Mouse (Mus musculus): ENCODE data around the gene Stard13.
A peak's percentile ranks its signal among the peaks of the same experiment; 100 is the strongest.

The Stard13 gene

GRCm38 (mm10) chr5:151106841-151107240 is 126.8 kb downstream of the Stard13 start:
- DNase-seq (ENCODE audit: low read depth, low spot score): no peak

DNA sequence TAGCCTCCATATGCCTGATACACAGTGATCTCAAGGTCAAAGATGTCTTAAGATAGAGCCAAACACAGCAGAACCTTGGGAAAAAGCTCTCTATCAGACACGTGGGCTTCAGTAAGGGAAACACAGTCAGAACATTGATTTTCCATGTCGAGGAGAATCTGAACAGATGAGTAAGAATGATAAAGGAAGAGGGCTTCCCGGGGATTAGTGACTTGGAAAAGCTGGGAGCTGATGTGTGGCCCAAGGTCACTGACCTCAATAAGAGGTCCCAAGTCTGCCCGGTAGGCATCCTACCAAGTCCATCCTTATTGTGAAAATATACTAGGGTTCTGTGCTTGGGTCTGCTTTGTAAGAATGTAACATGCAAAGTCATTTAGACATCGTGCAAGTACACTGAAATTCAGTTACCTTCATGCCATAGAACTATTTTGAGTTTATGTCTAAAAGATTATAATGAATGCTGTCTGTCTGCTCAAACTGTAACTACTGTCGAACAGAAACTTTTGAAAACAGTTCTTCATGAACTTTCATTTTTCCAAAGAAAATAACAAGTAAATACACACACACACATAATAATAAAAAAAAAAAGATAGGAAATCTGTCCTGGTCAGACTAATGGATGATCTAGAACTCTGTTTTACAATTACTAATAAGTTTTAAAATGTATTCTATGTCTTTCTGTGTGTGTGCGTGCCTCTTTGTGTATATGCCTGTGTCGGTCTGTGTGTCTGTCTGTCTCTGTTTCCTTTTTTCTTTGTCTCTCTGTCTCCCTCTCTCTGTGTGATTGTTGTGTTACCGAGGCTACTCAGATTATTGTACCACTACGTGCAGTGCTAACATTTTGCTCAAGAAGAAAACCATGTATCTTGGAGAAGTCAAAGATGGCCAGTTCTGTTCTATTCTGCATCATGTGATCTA is 128.3 kb downstream of the Stard13 start:
- no peak for DNase-seq (ENCODE audit: low read depth, low spot score)

DNA sequence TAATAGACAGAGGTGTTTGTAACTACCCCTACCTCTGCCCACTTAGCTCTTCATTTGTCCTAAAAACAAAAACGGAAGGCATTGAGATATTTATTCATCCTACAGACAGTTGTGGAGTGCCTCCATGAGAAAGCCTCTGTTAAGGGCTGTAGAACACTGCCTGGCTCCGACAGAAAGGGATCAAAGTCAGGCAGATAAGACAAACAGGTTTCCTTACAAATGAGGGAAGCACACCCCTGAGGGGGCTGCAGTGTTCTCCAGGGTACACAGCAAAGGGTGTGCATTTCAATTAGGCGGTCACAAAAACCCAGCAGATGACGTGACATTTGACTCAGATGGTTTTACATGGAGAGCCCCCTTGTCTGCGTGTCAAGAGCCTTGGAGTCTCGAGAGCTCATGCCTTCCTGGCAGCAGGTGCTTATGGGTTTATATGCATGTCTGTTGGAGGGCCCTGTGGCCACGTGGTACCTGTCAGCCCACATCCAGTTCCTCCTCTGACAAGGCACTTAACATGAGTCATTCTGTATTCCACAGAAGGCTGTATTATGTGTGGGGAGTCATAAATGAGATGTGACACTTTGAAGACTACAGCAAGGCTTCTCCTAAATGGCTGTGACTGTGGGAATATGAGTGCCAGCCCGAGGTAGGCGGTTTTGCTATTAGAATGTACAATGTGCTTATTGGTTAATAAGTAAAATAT is 129.1 kb downstream of the Stard13 start:
- DNase-seq (ENCODE audit: low read depth, low spot score): no peak

GRCm38 (mm10) chr5:151103284-151103683 is 130.4 kb downstream of the Stard13 start:
- no peak for DNase-seq (ENCODE audit: low read depth, low spot score)

DNA sequence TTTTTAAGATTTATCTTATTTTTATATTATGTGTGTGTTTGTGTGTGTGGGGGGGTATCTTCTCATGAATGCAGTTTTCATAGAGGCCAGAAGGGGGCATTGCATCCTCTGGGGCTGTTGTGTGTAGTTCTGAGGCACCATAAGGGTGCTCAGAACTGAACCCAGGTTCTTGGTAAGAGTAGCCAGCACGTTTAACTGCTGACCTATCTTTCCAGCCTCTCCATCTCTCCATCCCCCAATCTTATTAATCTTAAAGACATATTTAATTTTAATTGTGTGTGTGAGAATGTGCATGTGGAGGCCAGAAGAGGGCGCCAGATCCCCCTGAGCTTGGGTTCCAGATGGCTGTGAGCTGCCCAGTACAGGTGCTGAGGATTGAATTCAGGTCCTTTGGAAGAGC is 131.4 kb downstream of the Stard13 start:
- DNase-seq (ENCODE audit: low read depth, low spot score): peak; percentile 6

DNA sequence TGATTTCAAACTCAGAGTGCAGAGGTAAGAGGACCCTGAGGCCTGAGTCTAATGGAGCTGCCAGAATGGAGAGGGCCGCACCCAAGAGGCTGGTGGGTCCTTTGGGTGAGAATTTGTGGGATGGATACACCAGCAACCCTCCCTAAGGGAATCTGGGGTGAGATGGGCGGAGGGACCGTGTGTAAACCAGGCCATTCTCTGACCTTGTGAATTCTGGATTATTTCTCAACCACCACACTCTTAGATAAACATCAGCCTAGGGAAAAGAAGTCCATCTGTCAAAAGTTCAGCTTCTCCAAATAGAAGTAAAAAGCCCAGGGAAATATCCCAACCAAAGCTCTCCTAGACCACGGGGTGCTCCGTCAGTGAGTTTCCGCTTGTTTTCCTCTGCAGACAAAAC is 137.6 kb downstream of the Stard13 start:
- no peak for DNase-seq (ENCODE audit: low read depth, low spot score)

DNA sequence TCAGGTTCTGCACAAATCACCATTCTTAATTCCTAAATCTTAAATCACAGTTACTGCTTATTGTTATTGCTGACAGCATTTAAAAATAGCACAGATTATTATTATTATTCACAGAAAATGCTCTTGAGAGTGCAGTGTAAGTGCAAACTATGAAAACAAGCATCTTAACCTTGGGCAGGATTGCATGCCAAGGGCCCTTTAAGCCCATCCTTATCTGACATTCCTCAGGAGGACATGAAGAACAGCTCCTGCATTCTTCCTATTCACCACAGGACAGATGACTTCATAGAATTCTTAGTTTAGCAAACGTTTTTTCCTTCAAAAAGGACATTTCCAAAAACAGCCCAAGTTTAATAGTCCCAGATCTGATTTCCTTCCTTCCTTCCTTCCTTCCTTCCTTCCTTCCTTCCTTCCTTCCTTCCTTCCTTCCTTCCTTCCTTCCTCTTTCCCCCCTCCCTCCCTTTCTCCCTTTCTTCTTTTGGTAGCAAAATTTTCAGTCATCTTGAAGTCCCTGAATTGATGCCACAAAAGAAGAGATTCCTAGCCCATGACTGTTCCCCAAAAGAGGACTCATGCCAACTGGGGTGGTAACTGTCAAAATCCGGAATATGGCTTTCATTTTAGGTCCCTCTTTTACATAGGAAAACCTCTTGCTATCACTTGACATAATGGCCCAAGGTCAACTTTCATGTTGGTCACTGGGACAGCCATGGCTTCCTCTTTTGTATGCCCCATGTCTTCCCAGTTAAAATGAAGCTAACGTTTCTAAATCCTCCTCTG is 140.6 kb downstream of the Stard13 start:
- DNase-seq (ENCODE audit: low read depth, low spot score): no peak

GRCm38 (mm10) chr5:151090996-151091395 is 142.6 kb downstream of the Stard13 start:
- DNase-seq (ENCODE audit: low read depth, low spot score): no peak

- no peak for DNase-seq (ENCODE audit: low read depth, low spot score)
These were observed 144.4 kb downstream of the Stard13 start for GRCm38 (mm10) chr5:151089201-151089600.

DNA sequence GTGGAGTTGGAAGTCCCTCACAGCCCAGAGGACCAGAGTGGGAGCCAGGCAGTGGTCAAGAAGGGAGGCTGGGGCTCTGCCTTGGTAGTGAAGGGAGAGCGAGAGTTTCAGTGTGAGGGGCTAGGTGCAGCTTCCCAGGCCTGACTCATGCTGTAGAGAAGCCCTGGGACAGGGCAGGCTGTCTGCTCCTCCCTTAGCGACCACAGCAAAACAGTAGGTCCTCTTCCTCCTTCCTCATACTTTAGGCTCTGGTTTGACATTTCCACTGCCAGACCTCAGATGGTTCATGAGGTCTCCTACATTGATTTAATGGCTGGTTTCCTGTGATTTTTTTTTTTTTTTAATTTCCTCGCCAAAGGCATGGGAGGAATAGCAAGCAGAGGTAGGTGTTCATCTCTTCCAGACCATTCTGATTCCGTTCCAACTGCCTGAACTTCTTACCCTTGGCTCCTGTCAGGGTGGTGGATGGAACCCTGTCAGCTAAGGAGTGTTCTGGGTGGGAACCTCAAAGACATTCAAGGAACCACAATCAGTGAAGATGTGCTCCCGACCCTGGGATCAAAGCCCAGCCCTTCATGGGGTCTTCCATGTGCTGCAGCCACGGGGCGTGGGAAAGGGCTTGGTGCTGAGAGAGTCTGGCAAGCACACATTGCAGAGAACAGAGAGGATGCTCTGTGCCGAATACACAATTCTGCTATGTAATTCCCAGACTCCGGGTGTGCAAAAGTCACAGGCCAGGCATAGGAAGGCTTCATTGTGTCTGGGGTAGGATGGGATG is 147.0 kb downstream of the Stard13 start:
- DNase-seq (ENCODE audit: low read depth, low spot score): no peak

- no peak for DNase-seq (ENCODE audit: low read depth, low spot score)
These were observed 147.9 kb downstream of the Stard13 start for GRCm38 (mm10) chr5:151085749-151086148.

GRCm38 (mm10) chr5:151080276-151080675 is 153.4 kb downstream of the Stard13 start:
- DNase-seq (ENCODE audit: low read depth, low spot score): no peak

GRCm38 (mm10) chr5:151077953-151078352 is 155.7 kb downstream of the Stard13 start:
- DNase-seq (ENCODE audit: low read depth, low spot score): no peak

- DNase-seq (ENCODE audit: low read depth, low spot score): no peak
These were observed 156.7 kb downstream of the Stard13 start for GRCm38 (mm10) chr5:151076917-151077316.

DNA sequence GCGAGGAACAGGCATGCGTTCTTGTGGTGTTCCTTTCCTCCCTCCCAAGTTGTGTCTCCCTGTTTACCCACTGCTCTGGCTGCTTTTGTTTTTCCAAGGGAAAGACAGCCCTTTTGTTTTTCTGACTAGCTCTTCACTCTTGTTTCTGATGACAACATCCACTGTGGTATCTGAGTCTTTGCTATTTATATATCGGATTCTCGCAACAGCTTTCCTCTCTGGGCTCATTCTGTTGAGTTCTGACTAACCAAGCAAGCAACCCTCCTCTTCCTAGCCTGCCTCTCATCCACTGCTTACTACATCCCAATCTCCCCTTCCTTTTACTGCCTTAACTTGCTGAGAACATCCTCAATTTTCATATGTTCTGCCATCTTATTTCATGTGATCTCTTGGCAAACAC is 159.4 kb downstream of the Stard13 start:
- DNase-seq (ENCODE audit: low read depth, low spot score): no peak

DNA sequence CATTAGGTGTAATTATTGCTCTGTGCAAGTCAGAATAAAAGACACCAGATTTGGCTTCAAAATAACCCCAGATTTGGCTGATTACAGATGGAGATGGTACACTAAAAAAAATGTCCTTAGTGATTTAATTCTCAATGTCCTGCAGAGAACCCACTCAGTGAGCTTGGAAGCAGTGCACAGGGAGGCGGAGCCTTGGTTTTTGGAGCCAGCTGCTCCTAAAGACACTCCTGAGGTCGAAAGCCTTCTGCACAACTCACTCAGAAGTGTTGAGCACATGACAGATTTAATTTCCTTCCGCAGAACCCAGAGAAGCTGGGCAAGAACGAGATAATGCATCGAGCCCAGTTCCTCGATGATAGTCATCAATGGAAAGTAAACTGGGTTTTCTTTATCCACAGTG is 162.2 kb downstream of the Stard13 start:
- no peak for DNase-seq (ENCODE audit: low read depth, low spot score)

DNA sequence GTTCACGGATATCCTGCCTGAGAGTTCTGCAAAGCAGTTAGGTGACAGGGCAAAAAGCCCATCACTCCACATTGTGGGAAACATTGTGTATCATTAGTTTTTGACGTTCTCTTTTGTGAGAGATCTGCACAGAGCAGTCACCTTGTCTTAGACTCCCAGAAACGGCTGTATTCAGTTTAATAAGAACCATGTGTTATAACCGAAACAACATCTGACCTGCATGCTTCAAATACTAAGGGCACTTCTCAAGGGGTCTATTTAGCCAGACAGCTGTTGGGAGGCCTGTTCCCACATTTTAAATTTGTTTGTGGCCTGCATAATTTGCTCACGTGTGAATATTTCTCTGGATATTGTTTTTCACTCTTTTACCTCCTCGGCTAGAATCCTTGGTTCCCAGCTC is 162.7 kb downstream of the Stard13 start:
- no peak for DNase-seq (ENCODE audit: low read depth, low spot score)

DNA sequence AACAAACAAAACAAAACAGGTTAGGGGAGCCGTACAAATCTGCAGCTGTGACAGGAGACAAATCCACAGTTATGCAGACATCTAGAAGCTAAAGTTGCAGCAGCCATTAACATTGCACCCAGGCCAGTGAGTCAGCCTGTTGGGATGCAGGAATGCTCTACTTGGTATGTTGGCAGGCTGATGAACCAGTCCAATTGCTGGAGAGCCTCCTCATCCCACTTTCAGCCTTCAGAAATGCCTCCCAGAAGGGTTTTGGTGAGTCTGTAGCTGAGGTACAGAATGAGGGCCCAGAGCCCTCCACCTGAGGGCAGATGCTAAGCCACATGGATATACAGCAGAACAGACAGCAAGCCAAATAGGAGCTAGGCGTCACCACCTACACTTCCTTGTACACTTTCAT is 164.1 kb downstream of the Stard13 start:
- DNase-seq (ENCODE audit: low read depth, low spot score): no peak

- no peak for DNase-seq (ENCODE audit: low read depth, low spot score)
These were observed 167.6 kb downstream of the Stard13 start for GRCm38 (mm10) chr5:151066016-151066415.

DNA sequence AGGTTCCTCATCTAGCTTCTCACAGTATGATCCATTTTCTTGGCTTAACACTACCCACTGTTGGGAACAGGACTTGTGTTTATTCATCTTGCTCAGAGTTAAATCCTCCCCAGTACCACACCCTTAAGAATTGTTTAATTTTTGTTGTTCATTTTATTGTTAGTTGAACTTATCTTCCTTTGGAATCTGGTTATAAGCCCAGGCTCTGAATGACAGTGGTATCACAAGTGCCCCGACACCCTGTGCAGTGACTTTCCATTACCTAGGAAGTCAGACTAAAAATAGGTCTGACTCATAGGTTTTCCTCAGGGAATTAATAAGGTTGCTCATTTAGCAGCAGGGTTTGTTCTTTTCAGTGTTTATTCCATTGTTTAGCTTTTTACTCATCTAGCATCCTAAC is 168.4 kb downstream of the Stard13 start:
- no peak for DNase-seq (ENCODE audit: low read depth, low spot score)

DNA sequence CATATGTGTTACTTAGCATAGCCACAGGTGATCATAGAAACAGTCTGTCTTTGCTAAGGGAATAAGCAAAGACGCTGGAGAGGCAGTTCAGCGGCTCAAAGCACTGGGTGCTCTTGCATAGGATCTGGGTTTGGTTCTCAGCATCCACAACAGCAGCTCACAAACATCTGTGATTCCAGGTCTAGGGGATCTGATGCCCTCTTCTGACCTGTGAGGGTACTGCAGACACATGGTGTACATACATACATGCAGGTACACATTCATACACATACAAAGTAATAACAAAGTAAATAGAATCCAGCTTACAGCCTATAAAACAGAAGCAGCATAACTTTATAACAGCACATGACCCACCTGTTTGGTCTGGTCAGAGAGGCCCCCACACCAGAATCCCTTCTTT is 171.7 kb downstream of the Stard13 start:
- no peak for DNase-seq (ENCODE audit: low read depth, low spot score)
